Mouse (Mus musculus) ovary, adult 2 months (tissue): ENCODE measurements around the gene Ltbr. TPM values are rescaled to one million over a fixed set of nuclear protein-coding genes. Genes with fewer than 3 reads are reported as not detected.

Source experiments
- polyA plus RNA-seq: library from polyadenylated mRNA; depleted of rRNA; stranded (reverse); fragments of >200 nt; gene quantifications from 2 replicates; pipeline ENCODE4 v1.2.3, GENCODE M21; 2012; rRNA removed

Gene Ltbr
- 126 and 139 TPM in 2 replicates for polyA plus RNA-seq

DNA sequence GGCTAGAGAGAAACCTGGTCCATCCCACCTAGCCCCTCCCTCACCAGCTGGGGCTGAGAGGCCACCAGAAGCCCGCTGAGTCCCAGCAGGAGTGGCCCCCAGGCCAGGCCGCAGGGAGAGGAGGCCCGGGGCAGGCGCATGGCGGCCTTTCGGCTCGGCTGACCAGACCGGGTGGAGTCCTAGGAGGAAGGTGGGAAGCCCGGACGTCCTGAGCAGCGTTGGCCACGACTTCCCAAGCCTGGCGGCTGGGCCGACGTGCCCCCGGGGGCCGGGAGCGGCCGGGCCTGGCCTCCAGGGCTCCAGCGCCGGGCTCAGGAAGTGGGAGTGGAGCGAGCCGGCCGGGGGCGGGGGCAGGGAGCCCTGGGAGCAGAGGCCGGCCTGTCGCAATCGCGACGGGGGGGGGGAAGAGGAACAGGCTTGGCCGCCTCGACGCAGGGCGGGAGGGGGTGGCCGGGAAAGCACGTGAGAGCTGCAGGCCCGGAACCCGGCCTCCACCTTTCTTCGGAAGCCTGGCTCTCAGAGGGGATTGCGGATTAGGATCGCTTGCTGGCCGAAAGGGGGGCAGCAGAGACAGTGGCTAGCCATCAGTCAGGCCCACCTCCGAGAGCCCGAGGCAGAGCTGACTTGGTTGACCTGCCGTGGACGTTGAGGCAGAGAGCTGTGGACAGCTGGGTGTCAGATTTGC is at the start of gene Ltbr:
Gene Ltbr (minus strand): TSS at position 340 of the 685 bp plus-strand sequence.

GRCm38 (mm10) chr6:125348721-125349574 is 35.3 kb upstream of the Ltbr start, which contains the start of gene Tnfrsf1a:
TSS of gene Tnfrsf1a (plus strand) at chr6:125349362.

DNA sequence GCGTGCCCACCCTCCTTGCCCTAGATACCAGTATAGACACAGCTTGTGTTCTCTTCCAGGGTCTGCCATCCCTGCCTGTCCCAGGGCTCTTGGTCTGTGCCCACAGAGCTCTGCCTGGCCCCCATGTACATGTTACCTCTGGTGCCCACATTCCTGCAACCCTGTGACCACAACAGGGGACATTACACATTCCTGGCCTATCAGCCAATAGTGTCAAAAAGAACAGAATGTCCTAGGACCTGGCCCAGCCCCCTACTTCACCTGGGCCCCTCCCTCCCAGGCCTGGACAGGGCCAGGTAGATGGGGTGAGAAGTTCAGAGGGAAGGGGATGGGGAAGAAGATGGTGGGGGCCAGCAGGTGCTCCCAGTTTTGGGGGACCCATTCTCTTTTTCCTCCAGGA is 6.6 kb upstream of the Ltbr start, which contains the start of gene Scnn1a:
Gene Scnn1a (plus strand): TSS at position 337 of the 400 bp plus-strand sequence.

DNA sequence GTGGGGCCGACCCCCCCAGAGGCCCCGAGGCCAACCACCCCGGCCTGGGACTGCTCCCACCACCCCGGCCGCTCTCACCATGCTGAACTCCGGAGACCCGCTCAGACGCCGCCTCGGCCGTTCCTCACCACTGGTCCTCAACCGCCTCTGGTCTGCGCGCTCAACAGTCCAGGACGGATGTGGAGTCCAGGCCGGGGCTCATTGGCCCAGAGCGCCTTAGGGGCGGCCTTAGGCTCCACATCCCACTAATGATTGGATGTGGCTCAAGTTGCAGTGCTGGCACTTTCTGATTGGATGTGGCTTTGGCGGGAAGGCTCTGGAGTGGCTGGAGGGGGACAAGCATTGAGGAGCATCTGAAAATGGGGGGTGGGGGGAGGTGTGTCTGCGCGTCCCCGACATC is 27.8 kb downstream of the Ltbr start, which contains the start of gene Tuba3a:
Gene Tuba3a (minus strand): TSS at position 153 of the 400 bp plus-strand sequence.

Other genes with a start within 250 kb of the Ltbr start
- 5.5 and 5.9 TPM in 2 replicates for gene Lpar5, start 246.0 kb downstream of the Ltbr start, polyA plus RNA-seq
- gene Chd4, start 217.9 kb downstream of the Ltbr start, polyA plus RNA-seq: 118 and 161 TPM in 2 replicates
- gene Nop2, start 182.0 kb downstream of the Ltbr start, polyA plus RNA-seq: 20.9 and 24.3 TPM in 2 replicates
- gene Iffo1, start 168.6 kb downstream of the Ltbr start, polyA plus RNA-seq: 52.0 and 67.4 TPM in 2 replicates
- gene Gapdh, start 147.4 kb downstream of the Ltbr start, polyA plus RNA-seq: 2,908 and 2,970 TPM in 2 replicates
- 65.1 and 85.6 TPM in 2 replicates for gene Ncapd2, start 122.2 kb downstream of the Ltbr start, polyA plus RNA-seq
- gene Mrpl51, start 122.1 kb downstream of the Ltbr start, polyA plus RNA-seq: 49.6 and 65.4 TPM in 2 replicates
- gene Vamp1, start 98.3 kb downstream of the Ltbr start, polyA plus RNA-seq: 12.0 and 13.6 TPM in 2 replicates
- 11.3 and 16.8 TPM in 2 replicates for gene Tapbpl, start 82.0 kb downstream of the Ltbr start, polyA plus RNA-seq
- gene Cd27, start 76.9 kb downstream of the Ltbr start, polyA plus RNA-seq: 0.50 and 0.63 TPM in 2 replicates
- gene Tuba3a, start 27.8 kb downstream of the Ltbr start, polyA plus RNA-seq: 6.7 and 7.2 TPM in 2 replicates
- gene Scnn1a, start 6.8 kb upstream of the Ltbr start, polyA plus RNA-seq: 3.1 and 4.0 TPM in 2 replicates
- 181 and 196 TPM in 2 replicates for gene Tnfrsf1a, start 35.5 kb upstream of the Ltbr start, polyA plus RNA-seq
- 1.4 and 1.6 TPM in 2 replicates for gene Plekhg6, start 66.9 kb upstream of the Ltbr start, polyA plus RNA-seq
- gene Cd9, start 180.9 kb upstream of the Ltbr start, polyA plus RNA-seq: 135 and 192 TPM in 2 replicates
- gene Vwf, start 232.9 kb upstream of the Ltbr start, polyA plus RNA-seq: 61.8 and 68.9 TPM in 2 replicates